ENCODE assay signal across 22 mouse cellular contexts in the genomic region with DNA sequence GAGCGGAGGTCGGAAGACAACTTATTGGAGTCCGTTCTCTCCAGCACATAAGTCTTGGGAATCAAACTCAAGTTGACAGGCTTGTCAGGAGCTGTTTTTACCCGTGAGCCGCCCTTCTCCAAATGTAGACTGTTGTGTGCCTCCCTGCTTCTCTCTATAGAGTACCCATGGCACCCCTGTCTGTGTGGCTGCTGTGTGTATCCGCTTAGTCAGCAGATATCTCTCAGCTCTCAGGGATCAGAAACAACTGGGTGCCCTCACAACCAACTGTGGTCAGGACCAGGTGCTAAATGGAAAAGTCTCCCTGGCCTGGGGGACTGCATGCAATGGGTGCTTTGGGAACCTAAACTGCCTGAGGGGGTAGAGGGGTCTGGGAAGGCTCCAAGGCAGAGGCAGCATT. TPM values are rescaled to one million over a fixed set of nuclear protein-coding genes. Genes with fewer than 3 reads are reported as not detected.
DNase-seq lines count a peak whose midpoint lies in the region; TF ChIP-seq lines count a peak whose summit lies in the region.
"Had no signal": no experiment of that assay in that cellular context is flagged by ENCODE, and none has a peak within 500 bp of the region (broad histone marks: within the 10 kb centered on the region; RNA-seq: fewer than 3 reads in every experiment).

No protein-coding gene starts in this region.

- TF ChIP-seq CTCF in CH12.LX (conservative IDR thresholded peaks at IDR 0.05 in 1 of 2, IDR thresholded peaks at IDR 0.05 in 1 of 2; ENCODE audit: low read depth in 2 of 2, low read length in 2 of 2) (no peak), MEL (IDR thresholded peaks at IDR 0.05 in 2 of 3, conservative IDR thresholded peaks at IDR 0.05 in 1 of 3; ENCODE audit: control insufficient read depth in 1 of 3, insufficient read depth in 1 of 3, low read depth in 2 of 3, low read length in 3 of 3, poor library complexity in 1 of 3, severe bottlenecking in 1 of 3) (no peak)

- no peaks in the 10 kb centered on the region for H3K27me3 ChIP-seq in CH12.LX (replicated peaks)
- H3K27me3 ChIP-seq in MEL (ENCODE audit: control insufficient read depth in 1 of 2, insufficient read depth in 2 of 2, low read length in 2 of 2), result no peaks in the 10 kb centered on the region
- H3K27me3 ChIP-seq: Patski had no signal

- H3K9ac ChIP-seq in CH12.LX (ENCODE audit: insufficient read depth, low read depth), result no peak overlapping the region
- H3K9ac ChIP-seq in ES-E14 (ENCODE audit: insufficient read depth, low read depth, low read length, poor library complexity, severe bottlenecking), result no peak overlapping the region
- H3K9ac ChIP-seq in MEL (ENCODE audit: control insufficient read depth, low read depth, low read length, poor library complexity, severe bottlenecking), result no peak overlapping the region

- no peak overlapping the region for H3K4me3 ChIP-seq in CH12.LX (replicated peaks in 1 of 3; ENCODE audit: low read depth in 2 of 3, low read length in 2 of 3, poor library complexity in 1 of 3)
- H3K4me3 ChIP-seq in ES-E14 (ENCODE audit: insufficient read depth in 1 of 2, low read depth in 1 of 2, low read length in 2 of 2, poor library complexity in 1 of 2, severe bottlenecking in 1 of 2), result no peak overlapping the region
- H3K4me3 ChIP-seq in MEL (ENCODE audit: control insufficient read depth in 1 of 2, insufficient read depth in 1 of 2, low read depth in 2 of 2, low read length in 2 of 2), result no peak overlapping the region

- peaks cover 83 to 89% of the 10 kb centered on the region in 2 experiments for H3K36me3 ChIP-seq in CH12.LX (replicated peaks in 1 of 2; ENCODE audit: control insufficient read depth in 1 of 2, insufficient read depth in 1 of 2, low read length in 1 of 2)
- peaks cover 66% of the 10 kb centered on the region for H3K36me3 ChIP-seq in ES-E14 (ENCODE audit: control insufficient read depth, insufficient read depth, low read length, poor library complexity, severe bottlenecking)
- H3K36me3 ChIP-seq in MEL (ENCODE audit: control insufficient read depth in 1 of 2, insufficient read depth in 2 of 2, low read length in 2 of 2), result peaks cover 0 to 5% of the 10 kb centered on the region in 2 experiments; a peak in 2 of 4 replicates

- H3K27ac ChIP-seq in CH12.LX (ENCODE audit: insufficient read depth, low read depth), result no peak overlapping the region
- no peak overlapping the region for H3K27ac ChIP-seq in ES-E14 (ENCODE audit: insufficient read depth, low read depth, low read length, poor library complexity, severe bottlenecking)
- H3K27ac ChIP-seq in MEL (ENCODE audit: control insufficient read depth, low read depth, low read length), result no peak overlapping the region

- peak; percentile 82 for DNase-seq in heart, adult 11 months
- no peak for DNase-seq in heart, postnatal 25 days (ENCODE audit: low spot score)
- DNase-seq in CH12.LX (ENCODE audit: extremely low read depth), result no peak
- no peak for DNase-seq in ES-E14 (ENCODE audit: low read depth, low spot score)
- DNase-seq in MEL (ENCODE audit: low read depth, low spot score), result no peak
- no peak for DNase-seq in thymus, postnatal 0 days (ENCODE audit: low spot score)
- no peak for DNase-seq in embryo, embryonic 11 days
- no peak for DNase-seq in thymus, postnatal 10 days (ENCODE audit: low spot score in 2 of 2)
- DNase-seq: adrenal gland, adult 2 months; adrenal gland, adult 8-10 months; adrenal gland, postnatal 10 days; adrenal gland, postnatal 14 days; adrenal gland, postnatal 25 days; adrenal gland, postnatal 36 days; B cell, adult 2 months; cerebellum, adult 11 months; cerebellum, adult 11-12 months; cerebellum, adult 18-20 months; cerebellum, adult 2 months; cerebellum, adult 8-10 months had no signal

- no peaks in the 10 kb centered on the region for H3K79me2 ChIP-seq in CH12.LX (replicated peaks; ENCODE audit: control insufficient read depth, extremely low read depth, insufficient read depth, poor library complexity, severe bottlenecking)
- H3K79me2 ChIP-seq in MEL (ENCODE audit: control insufficient read depth, insufficient read depth, low read length, poor library complexity), result no peaks in the 10 kb centered on the region

- H3K4me2 ChIP-seq in CH12.LX (ENCODE audit: insufficient read depth, low read depth, poor library complexity, severe bottlenecking), result no peak overlapping the region

- TF ChIP-seq EP300 in CH12.LX (IDR thresholded peaks at IDR 0.05; ENCODE audit: low read length), result no peak
- no peak for TF ChIP-seq EP300 in MEL (IDR thresholded peaks at IDR 0.05; ENCODE audit: low read depth in 1 of 2, low read length in 2 of 2)

- TF ChIP-seq POLR2A in CH12.LX (IDR thresholded peaks at IDR 0.05; ENCODE audit: low read depth, low read length) (no peak), MEL (IDR thresholded peaks at IDR 0.05; ENCODE audit: control insufficient read depth in 1 of 2, insufficient read depth in 1 of 2, low read depth in 1 of 2, low read length in 2 of 2, poor library complexity in 1 of 2) (no peak)

- dilution Hi-C loops in CH12.LX (cut with MboI; ENCODE audit: extremely low pct_ligation_motif_present, extremely low pct_unique_long_range_greater_than_20kb, low sequenced_read_pairs), result no loop called here

- intact Hi-C loops in heart, postnatal 25 days (cut with DNase I), result no loop called here

- in situ Hi-C loops in CH12.LX (cut with MboI; ENCODE audit: low pct_ligation_motif_present, low pct_unique_long_range_greater_than_20kb, low sequenced_read_pairs), result no loop called here
- in situ Hi-C loops in ES-E14 (cut with MboI; ENCODE audit: low sequenced_read_pairs in 2 of 2, unreplicated experiment in 2 of 2), result no loop called here

- H3K9me3 ChIP-seq in CH12.LX (replicated peaks; ENCODE audit: low read length) (no peaks in the 10 kb centered on the region), ES-E14 (ENCODE audit: control insufficient read depth, insufficient read depth, low read depth, low read length) (no peaks in the 10 kb centered on the region), MEL (replicated peaks; ENCODE audit: insufficient read depth, low read length) (no peaks in the 10 kb centered on the region)
- H3K9me3 ChIP-seq: G1E had no signal

- TF ChIP-seq RAD21 in CH12.LX (IDR thresholded peaks at IDR 0.05; ENCODE audit: low read depth, low read length) (no peak), MEL (IDR thresholded peaks at IDR 0.05; ENCODE audit: low read depth, low read length) (no peak)

- H3K4me1 ChIP-seq in CH12.LX (ENCODE audit: control insufficient read depth in 1 of 2, insufficient read depth in 2 of 2) (peaks cover 0 to under 1% of the 10 kb centered on the region in 2 experiments; a peak in 1 of 4 replicates), ES-E14 (ENCODE audit: control insufficient read depth in 2 of 2, insufficient read depth in 2 of 2, low read length in 2 of 2, poor library complexity in 1 of 2) (no peaks in the 10 kb centered on the region; a peak in 1 of 4 replicates), MEL (ENCODE audit: control insufficient read depth in 1 of 2, insufficient read depth in 2 of 2, low read length in 2 of 2) (no peaks in the 10 kb centered on the region; a peak in 1 of 4 replicates)

TF ChIP-seq in CH12.LX, 34 proteins besides CTCF, POLR2A, EP300 and RAD21:
- TF ChIP-seq MAFK (IDR thresholded peaks at IDR 0.05; ENCODE audit: insufficient replicate concordance, low read length), result peak; percentile 80
- no peak for TF ChIP-seq UBTF (IDR thresholded peaks at IDR 0.05; ENCODE audit: low read depth, low read length)
- TF ChIP-seq POLR2AphosphoS2 (IDR thresholded peaks at IDR 0.05; ENCODE audit: low read depth, low read length), result no peak

TF ChIP-seq in ES-E14, 5 proteins besides CTCF, POLR2A, EP300 and RAD21:
- TF ChIP-seq HCFC1 (IDR thresholded peaks at IDR 0.05; ENCODE audit: borderline replicate concordance, insufficient read depth, low read length), result no peak
- TF ChIP-seq MAFK (IDR thresholded peaks at IDR 0.05; ENCODE audit: insufficient read depth, low read depth, low read length), result peak; percentile 61; the same call in 1 of the 2 replicates
- TF ChIP-seq ZNF384 (IDR thresholded peaks at IDR 0.05; ENCODE audit: low read depth, low read length), result no peak

TF ChIP-seq in MEL, 35 proteins besides CTCF, POLR2A, EP300 and RAD21:
- TF ChIP-seq USF1 (IDR thresholded peaks at IDR 0.05; ENCODE audit: low read depth, low read length) (no peak), KAT2A (conservative IDR thresholded peaks at IDR 0.05; ENCODE audit: low read depth, low read length) (no peak), MAFK (IDR thresholded peaks at IDR 0.05; ENCODE audit: borderline replicate concordance, low read depth, low read length) (peak; percentile 83; the same call in 1 of the 2 replicates), POLR2AphosphoS5 (IDR thresholded peaks at IDR 0.05; ENCODE audit: borderline replicate concordance, low read depth, low read length) (no peak)
TF ChIP-seq in MEL: peak in this region for 1.

RNA-seq across cellular contexts. Expression of gene Crk, which starts 12.8 kb away (rescaled TPM):
- total RNA-seq in heart, postnatal 25 days (2021), result 10 to 100 TPM; 81.3 to 88.2 TPM
- 37.8 and 42.2 TPM in 2 replicates for total RNA-seq in CH12.LX (2012; rRNA removed)
- 39.9 and 44.3 TPM in 2 replicates for total RNA-seq in CH12.LX (2014; rRNA removed)
- polyA plus RNA-seq in CH12.LX (2012; ENCODE audit: insufficient read length, low read depth), result 44.6 and 46.1 TPM in 2 replicates
- total RNA-seq in ES-E14 (2012; rRNA removed), result 68.1 and 71.3 TPM in 2 replicates
- total RNA-seq in MEL (2012; rRNA removed), result 68.0 and 68.4 TPM in 2 replicates
- 10 to 100 TPM; 33.8 to 66.2 TPM for polyA plus RNA-seq in MEL (2012; ENCODE audit: insufficient read depth in 1 of 2, insufficient read length in 2 of 2, low read depth in 1 of 2, low replicate concordance in 2 of 2, missing spikeins in 1 of 2)
- 58.0 and 64.6 TPM in 2 replicates for polyA plus RNA-seq in thymus, postnatal 0 days (2015; fragmentation: Nextera tagmentation; extraction: Ambion mirVana)

RNA-seq across cellular contexts. Expression of gene Myo1c, which starts 16.0 kb away (rescaled TPM):
- 100 to 1,000 TPM; 119 to 132 TPM for total RNA-seq in heart, postnatal 25 days (2021)
- total RNA-seq in CH12.LX (2012; rRNA removed), result 41.1 and 47.3 TPM in 2 replicates
- total RNA-seq in CH12.LX (2014; rRNA removed), result 21.9 and 24.8 TPM in 2 replicates
- polyA plus RNA-seq in CH12.LX (2012; ENCODE audit: insufficient read length, low read depth), result 46.6 and 52.0 TPM in 2 replicates
- total RNA-seq in ES-E14 (2012; rRNA removed), result 62.8 and 62.9 TPM in 2 replicates
- total RNA-seq in MEL (2012; rRNA removed), result 27.0 and 33.2 TPM in 2 replicates
- 10 to 100 TPM in 1 of 2 experiments, not detected in 1; 45.6 TPM for polyA plus RNA-seq in MEL (2012; ENCODE audit: insufficient read depth in 1 of 2, insufficient read length in 2 of 2, low read depth in 1 of 2, low replicate concordance in 2 of 2, missing spikeins in 1 of 2)
- polyA plus RNA-seq in thymus, postnatal 0 days (2015; fragmentation: Nextera tagmentation; extraction: Ambion mirVana), result 16.1 and 19.0 TPM in 2 replicates

RNA-seq across cellular contexts. Expression of gene Inpp5k, which starts 35.5 kb away (rescaled TPM):
- 10 to 100 TPM; 27.8 to 29.8 TPM for total RNA-seq in heart, postnatal 25 days (2021)
- 25.5 and 31.2 TPM in 2 replicates for total RNA-seq in CH12.LX (2012; rRNA removed)
- total RNA-seq in CH12.LX (2014; rRNA removed), result 40.7 and 41.9 TPM in 2 replicates
- polyA plus RNA-seq in CH12.LX (2012; ENCODE audit: insufficient read length, low read depth), result 30.5 and 35.6 TPM in 2 replicates
- 12.2 and 13.8 TPM in 2 replicates for total RNA-seq in ES-E14 (2012; rRNA removed)
- 15.2 and 16.4 TPM in 2 replicates for total RNA-seq in MEL (2012; rRNA removed)
- polyA plus RNA-seq in MEL (2012; ENCODE audit: insufficient read depth in 1 of 2, insufficient read length in 2 of 2, low read depth in 1 of 2, low replicate concordance in 2 of 2, missing spikeins in 1 of 2), result 10 to 100 TPM in 1 of 2 experiments, not detected in 1; 28.7 TPM
- polyA plus RNA-seq in thymus, postnatal 0 days (2015; fragmentation: Nextera tagmentation; extraction: Ambion mirVana), result 56.9 and 63.9 TPM in 2 replicates
